Mouse (Mus musculus): Measurements from ENCODE around the gene Irf6. TPM values are rescaled to one million over a fixed set of nuclear protein-coding genes. Genes with fewer than 3 reads are reported as not detected.

Gene Irf6
- total RNA-seq, 2 experiments from 2014 or later, result 0.26 TPM; not detected in 1

- ATAC-seq (ENCODE audit: poor library complexity, severe bottlenecking), result no peak
Observed at GRCm38 (mm10) chr1:193197494-193198205, 44.7 kb downstream of the Irf6 start.

GRCm38 (mm10) chr1:193198312-193198711 lies 45.4 kb downstream of the Irf6 start:
- ATAC-seq (ENCODE audit: poor library complexity, severe bottlenecking), result peak; percentile 14; the same call in 1 of the 2 replicates

- ATAC-seq (ENCODE audit: poor library complexity, severe bottlenecking), result peak; percentile 44
Observed at GRCm38 (mm10) chr1:193200640-193201382, 47.9 kb downstream of the Irf6 start.

- peak; percentile 83 for ATAC-seq (ENCODE audit: poor library complexity, severe bottlenecking)
Observed at GRCm38 (mm10) chr1:193201383-193201778, 48.5 kb downstream of the Irf6 start, which contains the start of gene Traf3ip3. TSS of gene Traf3ip3 (minus strand) at chr1:193201703.

GRCm38 (mm10) chr1:193203821-193204220 lies 50.9 kb downstream of the Irf6 start:
- no peak for ATAC-seq (ENCODE audit: poor library complexity, severe bottlenecking)

GRCm38 (mm10) chr1:193205431-193205830 lies 52.5 kb downstream of the Irf6 start:
- ATAC-seq (ENCODE audit: poor library complexity, severe bottlenecking), result no peak

- peak; percentile 55 for ATAC-seq (ENCODE audit: poor library complexity, severe bottlenecking)
Observed at GRCm38 (mm10) chr1:193207503-193207902, 54.6 kb downstream of the Irf6 start, which contains the start of gene Lamb3. TSS of gene Lamb3 (plus strand) at chr1:193207699.

- peak; percentile 98 for ATAC-seq (ENCODE audit: poor library complexity, severe bottlenecking)
Observed at GRCm38 (mm10) chr1:193208178-193208577, 55.3 kb downstream of the Irf6 start.

GRCm38 (mm10) chr1:193211371-193211770 lies 58.5 kb downstream of the Irf6 start:
- ATAC-seq (ENCODE audit: poor library complexity, severe bottlenecking), result no peak

GRCm38 (mm10) chr1:193214053-193214452 lies 61.1 kb downstream of the Irf6 start:
- ATAC-seq (ENCODE audit: poor library complexity, severe bottlenecking), result no peak

- no peak for ATAC-seq (ENCODE audit: poor library complexity, severe bottlenecking)
Observed at GRCm38 (mm10) chr1:193216000-193216399, 63.1 kb downstream of the Irf6 start.

GRCm38 (mm10) chr1:193220408-193220807 lies 67.5 kb downstream of the Irf6 start:
- ATAC-seq (ENCODE audit: poor library complexity, severe bottlenecking), result no peak

Other genes starting within 250 kb of the Irf6 start
- gene Syt14, start 117.3 kb upstream of the Irf6 start, total RNA-seq (2015), result not detected in 2 replicates
- not detected in 2 replicates for gene Syt14, start 117.3 kb upstream of the Irf6 start, total RNA-seq (2017)
- gene Diexf, start 22.8 kb upstream of the Irf6 start, total RNA-seq (2015), result 4.4 and 5.8 TPM in 2 replicates
- gene Diexf, start 22.8 kb upstream of the Irf6 start, total RNA-seq (2017), result 8.4 and 10.4 TPM in 2 replicates
- 4.4 and 4.6 TPM in 2 replicates for gene A130010J15Rik, start 14.9 kb downstream of the Irf6 start, total RNA-seq (2015)
- 4.6 and 5.2 TPM in 2 replicates for gene A130010J15Rik, start 14.9 kb downstream of the Irf6 start, total RNA-seq (2017)
- gene Traf3ip3, start 48.6 kb downstream of the Irf6 start, total RNA-seq (2015), result 86.6 and 94.4 TPM in 2 replicates
- gene Traf3ip3, start 48.6 kb downstream of the Irf6 start, total RNA-seq (2017), result 141 and 142 TPM in 2 replicates
- gene Lamb3, start 54.6 kb downstream of the Irf6 start, total RNA-seq (2015), result 2.2 and 3.4 TPM in 2 replicates
- 2.5 and 6.5 TPM in 2 replicates for gene Lamb3, start 54.6 kb downstream of the Irf6 start, total RNA-seq (2017)
- gene Hsd11b1, start 111.0 kb downstream of the Irf6 start, total RNA-seq (2015), result 77.6 and 78.5 TPM in 2 replicates
- gene Hsd11b1, start 111.0 kb downstream of the Irf6 start, total RNA-seq (2017), result 36.9 and 44.9 TPM in 2 replicates
- gene G0s2, start 120.1 kb downstream of the Irf6 start, total RNA-seq (2015), result 31.0 and 35.4 TPM in 2 replicates
- gene G0s2, start 120.1 kb downstream of the Irf6 start, total RNA-seq (2017), result 40.3 and 46.3 TPM in 2 replicates
- not detected in 2 replicates for gene Camk1g, start 217.2 kb downstream of the Irf6 start, total RNA-seq (2015)
- gene Camk1g, start 217.2 kb downstream of the Irf6 start, total RNA-seq (2017), result not detected in 2 replicates

Data from megakaryocyte, adult 5-6 weeks (primary cell).